In the genomic region with DNA sequence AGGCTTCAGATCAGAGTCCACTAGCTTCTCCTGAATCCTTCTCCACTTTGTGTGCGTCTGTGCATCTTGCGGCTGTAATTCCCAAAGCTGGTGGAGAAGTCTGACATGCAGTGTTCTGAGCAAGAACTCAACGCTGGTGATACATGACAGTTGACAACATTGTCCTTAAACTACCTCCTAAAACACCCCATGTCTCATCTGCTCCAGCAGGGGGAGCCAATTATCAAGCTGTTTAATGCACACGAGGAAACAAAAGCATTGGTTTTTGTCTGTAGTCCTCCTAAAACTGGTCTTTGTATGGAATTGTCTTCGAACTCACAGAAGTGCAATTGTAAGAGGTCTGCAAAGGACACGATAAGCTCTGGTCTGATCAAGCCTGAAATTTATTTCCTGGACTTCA, we compare ENCODE assay signal across 8 mouse cellular contexts. TPM values are rescaled to one million over a fixed set of nuclear protein-coding genes. Genes with fewer than 3 reads are reported as not detected.
A peak's percentile ranks its signal among the peaks of the same experiment; 100 is the strongest.
DNase-seq lines count a peak whose midpoint lies in the region; ATAC-seq lines count a peak whose summit lies in the region.

No protein-coding gene starts in this region.

- no peaks in the 10 kb centered on the region for H3K27me3 ChIP-seq in midbrain, embryonic 11.5 days (ENCODE audit: control insufficient read depth, insufficient read depth, low read length)
- no peaks in the 10 kb centered on the region for H3K27me3 ChIP-seq in midbrain, embryonic 15.5 days (replicated peaks)
- H3K27me3 ChIP-seq in heart, embryonic 15.5 days: no peaks in the 10 kb centered on the region

- DNase-seq in midbrain, embryonic 11.5 days (ENCODE audit: low spot score, missing footprints): peak; percentile 95
- DNase-seq in ZHBTc4 (ENCODE audit: low read depth, low spot score): peak; percentile 81
- peak; percentile 79 for DNase-seq in embryo, embryonic 10.5 days (ENCODE audit: low spot score)
- DNase-seq in layer of hippocampus, postnatal 14 days (ENCODE audit: low spot score in 2 of 2): peak; percentile 37 to 72
- DNase-seq in thymus, postnatal 10 days (ENCODE audit: low spot score in 2 of 2): peak; percentile 29 to 70

- no peak overlapping the region for H3K4me2 ChIP-seq in midbrain, embryonic 11.5 days
- no peak overlapping the region for H3K4me2 ChIP-seq in midbrain, embryonic 15.5 days
- peak overlapping the region; percentile 54 for H3K4me2 ChIP-seq in heart, embryonic 15.5 days

- no peak overlapping the region for H3K4me3 ChIP-seq in midbrain, embryonic 11.5 days (ENCODE audit: low read depth, low read length)
- no peak overlapping the region for H3K4me3 ChIP-seq in midbrain, embryonic 15.5 days
- peak overlapping the region; percentile 45 for H3K4me3 ChIP-seq in heart, embryonic 15.5 days

- no peaks in the 10 kb centered on the region for H3K9me3 ChIP-seq in midbrain, embryonic 11.5 days (ENCODE audit: control insufficient read depth, low read length)
- H3K9me3 ChIP-seq in midbrain, embryonic 15.5 days: no peaks in the 10 kb centered on the region
- H3K9me3 ChIP-seq in heart, embryonic 15.5 days (replicated peaks): no peaks in the 10 kb centered on the region

- no peaks in the 10 kb centered on the region for H3K4me1 ChIP-seq in midbrain, embryonic 11.5 days (ENCODE audit: control insufficient read depth, insufficient read depth, low read length)
- H3K4me1 ChIP-seq in midbrain, embryonic 15.5 days: no peaks in the 10 kb centered on the region
- 0 out of 2 replicates have a peak, but pooled peaks cover 4% of the 10 kb centered on the region for H3K4me1 ChIP-seq in heart, embryonic 15.5 days (replicated peaks)

- H3K36me3 ChIP-seq in midbrain, embryonic 11.5 days (ENCODE audit: control insufficient read depth, insufficient read depth, low read length): no peaks in the 10 kb centered on the region
- H3K36me3 ChIP-seq in midbrain, embryonic 15.5 days (replicated peaks): no peaks in the 10 kb centered on the region
- no peaks in the 10 kb centered on the region for H3K36me3 ChIP-seq in heart, embryonic 15.5 days

- 52% methylated on average over 6 of the region's 6 CpGs for WGBS in midbrain, embryonic 11.5 days
- WGBS in midbrain, embryonic 15.5 days: 48% methylated on average over 6 of the region's 6 CpGs
- WGBS in heart, embryonic 15.5 days: 26% methylated on average over 6 of the region's 6 CpGs

- no peak overlapping the region for H3K27ac ChIP-seq in midbrain, embryonic 11.5 days (ENCODE audit: low read depth, low read length)
- no peak overlapping the region for H3K27ac ChIP-seq in midbrain, embryonic 15.5 days
- no peak overlapping the region for H3K27ac ChIP-seq in heart, embryonic 15.5 days

- no peak for ATAC-seq in midbrain, embryonic 11.5 days (ENCODE audit: low FRiP score)
- no peak for ATAC-seq in midbrain, embryonic 15.5 days (replicated peaks)
- no peak for ATAC-seq in heart, embryonic 15.5 days (replicated peaks; ENCODE audit: insufficient number of reproducible peaks, insufficient read depth, low FRiP score, low read depth)
- ATAC-seq in monocyte, adult 5-6 weeks (replicated peaks; ENCODE audit: insufficient number of reproducible peaks, low FRiP score, low TSS enrichment, poor library complexity, severe bottlenecking): 0 out of 2 replicates have a peak, but pooled peaks have one; percentile 75

- no peak overlapping the region for H3K9ac ChIP-seq in midbrain, embryonic 11.5 days (ENCODE audit: low read length)
- no peak overlapping the region for H3K9ac ChIP-seq in midbrain, embryonic 15.5 days
- 0 out of 2 replicates have a peak overlapping the region, but pooled peaks have one; percentile 2 for H3K9ac ChIP-seq in heart, embryonic 15.5 days

RNA-seq across cellular contexts. Expression of a gene that starts 1.6 kb away (rescaled TPM):
- 0.08 TPM in 1 of 2 replicates, not detected in the other for polyA plus RNA-seq in midbrain, embryonic 11.5 days (2014; fragmentation: Nextera tagmentation; extraction: Ambion mirVana)
- not detected in 2 replicates for polyA plus RNA-seq in midbrain, embryonic 15.5 days (2015; fragmentation: Nextera tagmentation; extraction: Ambion mirVana)
- 16.8 and 24.7 TPM in 2 replicates for polyA plus RNA-seq in heart, embryonic 15.5 days (2015; fragmentation: Nextera tagmentation; extraction: Ambion mirVana)
- not detected for total RNA-seq in layer of hippocampus, postnatal 14 days (2021)
- total RNA-seq in monocyte, adult 5-6 weeks (2017): not detected in 3 replicates

RNA-seq across cellular contexts. Expression of a gene that starts 40.5 kb away (rescaled TPM):
- 41.4 and 41.8 TPM in 2 replicates for polyA plus RNA-seq in midbrain, embryonic 11.5 days (2014; fragmentation: Nextera tagmentation; extraction: Ambion mirVana)
- polyA plus RNA-seq in midbrain, embryonic 15.5 days (2015; fragmentation: Nextera tagmentation; extraction: Ambion mirVana): 134 and 135 TPM in 2 replicates
- 96.8 and 100 TPM in 2 replicates for polyA plus RNA-seq in heart, embryonic 15.5 days (2015; fragmentation: Nextera tagmentation; extraction: Ambion mirVana)
- total RNA-seq in layer of hippocampus, postnatal 14 days (2021): 100 to 1,000 TPM; 156 to 168 TPM
- total RNA-seq in monocyte, adult 5-6 weeks (2017): 132 to 180 TPM (median 143 TPM) in 3 replicates

RNA-seq across cellular contexts. Expression of a gene that starts 45.5 kb away (rescaled TPM):
- 99.4 and 101 TPM in 2 replicates for polyA plus RNA-seq in midbrain, embryonic 11.5 days (2014; fragmentation: Nextera tagmentation; extraction: Ambion mirVana)
- polyA plus RNA-seq in midbrain, embryonic 15.5 days (2015; fragmentation: Nextera tagmentation; extraction: Ambion mirVana): 86.3 and 87.2 TPM in 2 replicates
- 64.0 and 66.2 TPM in 2 replicates for polyA plus RNA-seq in heart, embryonic 15.5 days (2015; fragmentation: Nextera tagmentation; extraction: Ambion mirVana)
- 10 to 100 TPM; 62.1 to 65.7 TPM for total RNA-seq in layer of hippocampus, postnatal 14 days (2021)
- total RNA-seq in monocyte, adult 5-6 weeks (2017): 97.2 to 105 TPM (median 99.9 TPM) in 3 replicates

Comparison
In these comparisons a context has a peak if more than half of its experiments do, and no peak if none do; other contexts are left out.
1. RNA of a gene that starts 1.6 kb away (polyA plus RNA-seq): 16.8 to 24.7 TPM in heart, embryonic 15.5 days; 0.08 TPM in midbrain, embryonic 11.5 days and not detected in midbrain, embryonic 15.5 days; every median in the first group is over 10 times any median in the second.
2. Peak in every context shown above with its lines, with median percentiles within 50 percentile points of each other: DNase-seq.